Mouse (Mus musculus) olfactory bulb, adult 2 months (tissue): Measurements from ENCODE around the gene Gucy1b1. TPM values are rescaled to one million over a fixed set of nuclear protein-coding genes. Genes with fewer than 3 reads are reported as not detected.

Experiments
- H3K27ac ChIP-seq: fragments of 200-500 bp; 2 replicates; pipeline ENCODE4 v1.5.1; 2012; ENCODE audit warnings: low read depth, low read length; ENCODE audit not compliant: insufficient read depth
- H3K4me1 ChIP-seq: fragments of 200-500 bp; 2 replicates; pipeline ENCODE4 v1.6.1; 2012; ENCODE audit warnings: low read length; ENCODE audit not compliant: control insufficient read depth, insufficient read depth
- H3K4me3 ChIP-seq: fragments of 200-500 bp; 2 replicates; pipeline ENCODE4 v1.5.1; 2012; ENCODE audit warnings: mild to moderate bottlenecking, low read depth, low read length, moderate library complexity; ENCODE audit not compliant: insufficient read depth
- CTCF ChIP-seq: fragments of 200-500 bp; IDR thresholded peaks from 2 replicates; pipeline ENCODE4 v1.5.1; 2012; ENCODE audit warnings: low read depth, mild to moderate bottlenecking, low read length, moderate library complexity; ENCODE audit not compliant: insufficient read depth
- POLR2A ChIP-seq: fragments of 200-500 bp; IDR thresholded peaks from 2 replicates; pipeline ENCODE4 v1.6.1; 2012; ENCODE audit warnings: mild to moderate bottlenecking, low read depth, low read length, moderate library complexity; ENCODE audit not compliant: insufficient read depth
- WGBS: fragments of 180-500 bp; shearing (Covaris S2); methylation state at CpG from one replicate; pipeline ENCODE4 v1.1.7; 2018; 5-methylcytosine and 5-hydroxymethylcytosine counted together
- polyA plus RNA-seq: library from polyadenylated mRNA; stranded (reverse); fragments of >200 nt; gene quantifications from 2 replicates; pipeline ENCODE4 v1.2.4, GENCODE M21; 2012; ENCODE audit warnings: low replicate concordance; ENCODE audit not compliant: missing spikeins, insufficient read depth, insufficient read length

Gucy1b1 gene
- polyA plus RNA-seq, 1 experiment, result 158 TPM

- no peak for TF ChIP-seq POLR2A
- TF ChIP-seq CTCF, result no peak
- WGBS, result 86% methylated on average over 8 of the region's 8 CpGs
- H3K4me1 ChIP-seq, result no peaks in the 10 kb centered on the region
- H3K27ac ChIP-seq, result no peak overlapping the region
- H3K4me3 ChIP-seq, result no peak overlapping the region
Measured at GRCm38 (mm10) chr3:82046087-82046486, 28.4 kb downstream of the Gucy1b1 start.

- no peaks in the 10 kb centered on the region for H3K4me1 ChIP-seq
- TF ChIP-seq POLR2A (no peak), CTCF (no peak)
- no peak overlapping the region for H3K4me3 ChIP-seq
- WGBS, result 80% methylated on average over 5 of the region's 5 CpGs
- no peak overlapping the region for H3K27ac ChIP-seq
Measured at GRCm38 (mm10) chr3:82044902-82045301, 29.6 kb downstream of the Gucy1b1 start.

GRCm38 (mm10) chr3:82043676-82044075 lies 30.8 kb downstream of the Gucy1b1 start:
- no peak overlapping the region for H3K4me3 ChIP-seq
- TF ChIP-seq CTCF, result no peak
- no peak for TF ChIP-seq POLR2A
- H3K4me1 ChIP-seq, result no peaks in the 10 kb centered on the region
- WGBS, result 82% methylated on average over 6 of the region's 6 CpGs
- H3K27ac ChIP-seq, result no peak overlapping the region

- WGBS, result 82% methylated on average over 2 of the region's 2 CpGs
- Histone ChIP-seq H3K4me1 (no peaks in the 10 kb centered on the region), H3K4me3 (no peak overlapping the region), H3K27ac (no peak overlapping the region)
- TF ChIP-seq POLR2A (no peak), CTCF (no peak)
Measured at GRCm38 (mm10) chr3:82036262-82037044, 38.0 kb downstream of the Gucy1b1 start.

- H3K4me3 ChIP-seq, result no peak overlapping the region
- no peaks in the 10 kb centered on the region for H3K4me1 ChIP-seq
- 69% methylated on average over 1 of the region's 1 CpGs for WGBS
Measured at GRCm38 (mm10) chr3:82030008-82030748, 44.3 kb downstream of the Gucy1b1 start.

GRCm38 (mm10) chr3:82029229-82029628 lies 45.3 kb downstream of the Gucy1b1 start:
- 2% methylated on average over 3 of the region's 3 CpGs for WGBS
- Histone ChIP-seq H3K4me1 (no peaks in the 10 kb centered on the region), H3K27ac (no peak overlapping the region), H3K4me3 (no peak overlapping the region)
- no peak for TF ChIP-seq POLR2A
- TF ChIP-seq CTCF, result no peak

More at GRCm38 (mm10) chr3:82030008-82030748, 44.3 kb downstream of the Gucy1b1 start:
- no peak overlapping the region for H3K27ac ChIP-seq
- TF ChIP-seq POLR2A (no peak), CTCF (no peak)

GRCm38 (mm10) chr3:82027286-82027685 lies 47.2 kb downstream of the Gucy1b1 start:
- Histone ChIP-seq H3K4me3 (no peak overlapping the region), H3K27ac (no peak overlapping the region), H3K4me1 (no peaks in the 10 kb centered on the region)
- no peak for TF ChIP-seq CTCF
- TF ChIP-seq POLR2A, result no peak
- WGBS, result 33% methylated on average over 1 of the region's 1 CpGs

GRCm38 (mm10) chr3:82023065-82023464 lies 51.4 kb downstream of the Gucy1b1 start:
- no peak for TF ChIP-seq CTCF
- no peak for TF ChIP-seq POLR2A
- WGBS, result 62% methylated on average over 3 of the region's 3 CpGs

GRCm38 (mm10) chr3:82022421-82022920 lies 52.0 kb downstream of the Gucy1b1 start:
- 91% methylated on average over 8 of the region's 8 CpGs for WGBS
- no peak overlapping the region for H3K27ac ChIP-seq
- no peak overlapping the region for H3K4me3 ChIP-seq
- TF ChIP-seq POLR2A (no peak), CTCF (no peak)
- H3K4me1 ChIP-seq, result no peaks in the 10 kb centered on the region

More at GRCm38 (mm10) chr3:82023065-82023464, 51.4 kb downstream of the Gucy1b1 start:
- no peak overlapping the region for H3K4me3 ChIP-seq
- H3K4me1 ChIP-seq, result no peaks in the 10 kb centered on the region
- H3K27ac ChIP-seq, result no peak overlapping the region
